Mouse (Mus musculus): ENCODE results near the gene Cep112.

DNA sequence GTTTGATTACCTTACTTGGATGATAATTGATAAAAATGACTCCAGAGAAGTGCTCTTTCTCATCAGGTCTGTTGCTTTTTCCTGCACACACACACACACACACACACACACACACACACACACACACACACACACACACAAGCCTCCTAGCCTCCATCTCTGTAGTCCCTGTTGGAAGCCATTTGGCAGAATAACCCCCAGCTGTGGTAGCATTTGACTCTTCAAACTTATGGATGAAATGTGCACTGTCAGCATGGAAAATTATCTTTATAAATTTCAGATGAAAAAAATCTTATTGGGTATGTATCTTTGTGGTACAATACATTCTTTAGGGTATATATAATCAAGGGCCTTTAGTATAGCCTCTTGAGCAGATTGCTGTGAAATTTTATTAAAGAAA is 181.8 kb downstream of the Cep112 start:
- no peak for TF ChIP-seq POLR2A (IDR thresholded peaks at IDR 0.05; ENCODE audit: borderline replicate concordance, insufficient read depth, low read length)
- no peak for TF ChIP-seq CTCF (IDR thresholded peaks at IDR 0.05; ENCODE audit: borderline replicate concordance, insufficient read depth, low read depth, low read length)

Measured in cerebellum, adult 2 months (tissue).